Mouse (Mus musculus): ENCODE measurements around the gene Prss53. TPM values are rescaled to one million over a fixed set of nuclear protein-coding genes. Genes with fewer than 3 reads are reported as not detected.

The Prss53 gene
- polyA plus RNA-seq, 1 experiment, result 0.74 TPM

- no peak for TF ChIP-seq CEBPB (IDR thresholded peaks at IDR 0.05; ENCODE audit: insufficient read depth, poor library complexity, severe bottlenecking)
- TF ChIP-seq TCF12 (IDR thresholded peaks at IDR 0.05; ENCODE audit: insufficient read depth, poor library complexity, severe bottlenecking), result no peak
- TF ChIP-seq POLR2AphosphoS2 (IDR thresholded peaks at IDR 0.05; ENCODE audit: insufficient read length, low read depth), result peak; percentile 93
- no peak for TF ChIP-seq MAX (IDR thresholded peaks at IDR 0.05; ENCODE audit: low read depth)
- TF ChIP-seq MYOD1 (IDR thresholded peaks at IDR 0.05; ENCODE audit: control insufficient read depth in 1 of 3, insufficient read length in 2 of 3, low read depth in 2 of 3), result peak in 2 of 3 experiments; percentile 0 to 38
- TF ChIP-seq POLR2A (IDR thresholded peaks at IDR 0.05; ENCODE audit: insufficient read length, low read depth), result peak; percentile 96
- peak in 1 of 3 experiments; percentile 57 for TF ChIP-seq MYOG (IDR thresholded peaks at IDR 0.05; ENCODE audit: control insufficient read depth in 1 of 3, insufficient read depth in 1 of 3, insufficient read length in 2 of 3, low read depth in 2 of 3)
- TF ChIP-seq TCF3 (IDR thresholded peaks at IDR 0.05; ENCODE audit: insufficient read length, low read depth), result no peak
- TF ChIP-seq E2F4 (IDR thresholded peaks at IDR 0.05; ENCODE audit: insufficient read depth), result no peak
- H3ac ChIP-seq (ENCODE audit: control insufficient read depth, insufficient read length), result peak within 1 kb of the TSS; percentile 10
- H3K79me2 ChIP-seq (ENCODE audit: control insufficient read depth, insufficient read depth), result no peaks in the 10 kb centered on the region
- H3K27me3 ChIP-seq (ENCODE audit: control insufficient read depth, insufficient read depth, insufficient read length), result no peaks in the 10 kb centered on the region
- peak within 1 kb of the TSS; percentile 93 for H3K4me2 ChIP-seq (ENCODE audit: low read depth)
- peak within 1 kb of the TSS; percentile 32 for H3K4me3 ChIP-seq
- no peaks in the 10 kb centered on the region for H3K36me3 ChIP-seq (ENCODE audit: control insufficient read depth, insufficient read depth)
Observed at GRCm38 (mm10) chr7:127895442-127895841, 4.7 kb upstream of the Prss53 start, which contains the start of the genes Gm21974 and Vkorc1. TSS of gene Gm21974 (minus strand) at chr7:127895454. TSS of gene Vkorc1 (minus strand) at chr7:127895617.

GRCm38 (mm10) chr7:127894480-127894879 lies 3.7 kb upstream of the Prss53 start:
- H3K4me2 ChIP-seq (ENCODE audit: low read depth), result peak overlapping the region; percentile 93
- TF ChIP-seq TCF12 (IDR thresholded peaks at IDR 0.05; ENCODE audit: insufficient read depth, poor library complexity, severe bottlenecking), result no peak
- peak; percentile 12 for TF ChIP-seq POLR2AphosphoS2 (IDR thresholded peaks at IDR 0.05; ENCODE audit: insufficient read length, low read depth)
- peak overlapping the region; percentile 10 for H3ac ChIP-seq (ENCODE audit: control insufficient read depth, insufficient read length)
- H3K36me3 ChIP-seq (ENCODE audit: control insufficient read depth, insufficient read depth), result no peaks in the 10 kb centered on the region
- no peaks in the 10 kb centered on the region for H3K27me3 ChIP-seq (ENCODE audit: control insufficient read depth, insufficient read depth, insufficient read length)
- H3K79me2 ChIP-seq (ENCODE audit: control insufficient read depth, insufficient read depth), result no peaks in the 10 kb centered on the region
- H3K4me3 ChIP-seq, result peak overlapping the region; percentile 32

- TF ChIP-seq E2F4 (IDR thresholded peaks at IDR 0.05; ENCODE audit: insufficient read depth) (no peak), TCF3 (IDR thresholded peaks at IDR 0.05; ENCODE audit: insufficient read length, low read depth) (no peak), MYOG (IDR thresholded peaks at IDR 0.05; ENCODE audit: control insufficient read depth in 1 of 3, insufficient read depth in 1 of 3, insufficient read length in 2 of 3, low read depth in 2 of 3) (no peak), POLR2AphosphoS2 (IDR thresholded peaks at IDR 0.05; ENCODE audit: insufficient read length, low read depth) (no peak), MAX (IDR thresholded peaks at IDR 0.05; ENCODE audit: low read depth) (no peak), TCF12 (IDR thresholded peaks at IDR 0.05; ENCODE audit: insufficient read depth, poor library complexity, severe bottlenecking) (no peak)
- H3K4me2 ChIP-seq (ENCODE audit: low read depth), result no peak overlapping the region
Observed at GRCm38 (mm10) chr7:127888821-127889220, 1.9 kb downstream of the Prss53 start.

GRCm38 (mm10) chr7:127887781-127888180 lies 3.0 kb downstream of the Prss53 start:
- Histone ChIP-seq H3ac (ENCODE audit: control insufficient read depth, insufficient read length) (no peak overlapping the region), H3K36me3 (ENCODE audit: control insufficient read depth, insufficient read depth) (peaks cover 17% of the 10 kb centered on the region), H3K27me3 (ENCODE audit: control insufficient read depth, insufficient read depth, insufficient read length) (no peaks in the 10 kb centered on the region), H3K79me2 (ENCODE audit: control insufficient read depth, insufficient read depth) (peaks cover 22% of the 10 kb centered on the region), H3K4me2 (ENCODE audit: low read depth) (no peak overlapping the region), H3K4me3 (no peak overlapping the region)
- no peak for TF ChIP-seq REST (IDR thresholded peaks at IDR 0.05; ENCODE audit: insufficient read depth, insufficient read length)
- no peak for TF ChIP-seq MAX (IDR thresholded peaks at IDR 0.05; ENCODE audit: low read depth)
- TF ChIP-seq MYOD1 (IDR thresholded peaks at IDR 0.05; ENCODE audit: control insufficient read depth in 1 of 3, insufficient read length in 2 of 3, low read depth in 2 of 3), result no peak
- TF ChIP-seq POLR2AphosphoS2 (IDR thresholded peaks at IDR 0.05; ENCODE audit: insufficient read length, low read depth), result no peak
- TF ChIP-seq TCF3 (IDR thresholded peaks at IDR 0.05; ENCODE audit: insufficient read length, low read depth), result no peak
- no peak for TF ChIP-seq POLR2A (IDR thresholded peaks at IDR 0.05; ENCODE audit: insufficient read length, low read depth)
- TF ChIP-seq TCF12 (IDR thresholded peaks at IDR 0.05; ENCODE audit: insufficient read depth, poor library complexity, severe bottlenecking), result no peak
- TF ChIP-seq USF1 (IDR thresholded peaks at IDR 0.05; ENCODE audit: low read depth), result no peak
- TF ChIP-seq CEBPB (IDR thresholded peaks at IDR 0.05; ENCODE audit: insufficient read depth, poor library complexity, severe bottlenecking), result no peak

More at GRCm38 (mm10) chr7:127888821-127889220, 1.9 kb downstream of the Prss53 start:
- Histone ChIP-seq H3K79me2 (ENCODE audit: control insufficient read depth, insufficient read depth) (peaks cover 12% of the 10 kb centered on the region), H3K36me3 (ENCODE audit: control insufficient read depth, insufficient read depth) (peaks cover 17% of the 10 kb centered on the region), H3K27me3 (ENCODE audit: control insufficient read depth, insufficient read depth, insufficient read length) (no peaks in the 10 kb centered on the region), H3ac (ENCODE audit: control insufficient read depth, insufficient read length) (no peak overlapping the region), H3K4me3 (no peak overlapping the region)

GRCm38 (mm10) chr7:127887191-127887590 lies 3.6 kb downstream of the Prss53 start:
- Histone ChIP-seq H3K27me3 (ENCODE audit: control insufficient read depth, insufficient read depth, insufficient read length) (no peaks in the 10 kb centered on the region), H3K4me2 (ENCODE audit: low read depth) (no peak overlapping the region), H3K79me2 (ENCODE audit: control insufficient read depth, insufficient read depth) (peaks cover 28% of the 10 kb centered on the region), H3K36me3 (ENCODE audit: control insufficient read depth, insufficient read depth) (peaks cover 17% of the 10 kb centered on the region), H3K4me3 (no peak overlapping the region), H3ac (ENCODE audit: control insufficient read depth, insufficient read length) (no peak overlapping the region)
- TF ChIP-seq POLR2A (IDR thresholded peaks at IDR 0.05; ENCODE audit: insufficient read length, low read depth) (no peak), USF1 (IDR thresholded peaks at IDR 0.05; ENCODE audit: low read depth) (no peak), MYOG (IDR thresholded peaks at IDR 0.05; ENCODE audit: control insufficient read depth in 1 of 3, insufficient read depth in 1 of 3, insufficient read length in 2 of 3, low read depth in 2 of 3) (no peak), REST (IDR thresholded peaks at IDR 0.05; ENCODE audit: insufficient read depth, insufficient read length) (no peak), POLR2AphosphoS2 (IDR thresholded peaks at IDR 0.05; ENCODE audit: insufficient read length, low read depth) (no peak), CEBPB (IDR thresholded peaks at IDR 0.05; ENCODE audit: insufficient read depth, poor library complexity, severe bottlenecking) (no peak)
